Mouse (Mus musculus): ENCODE measurements around the gene Dysf. TPM values are rescaled to one million over a fixed set of nuclear protein-coding genes. Genes with fewer than 3 reads are reported as not detected.

Gene Dysf
- total RNA-seq, 1 experiment = 12.8 TPM

DNA sequence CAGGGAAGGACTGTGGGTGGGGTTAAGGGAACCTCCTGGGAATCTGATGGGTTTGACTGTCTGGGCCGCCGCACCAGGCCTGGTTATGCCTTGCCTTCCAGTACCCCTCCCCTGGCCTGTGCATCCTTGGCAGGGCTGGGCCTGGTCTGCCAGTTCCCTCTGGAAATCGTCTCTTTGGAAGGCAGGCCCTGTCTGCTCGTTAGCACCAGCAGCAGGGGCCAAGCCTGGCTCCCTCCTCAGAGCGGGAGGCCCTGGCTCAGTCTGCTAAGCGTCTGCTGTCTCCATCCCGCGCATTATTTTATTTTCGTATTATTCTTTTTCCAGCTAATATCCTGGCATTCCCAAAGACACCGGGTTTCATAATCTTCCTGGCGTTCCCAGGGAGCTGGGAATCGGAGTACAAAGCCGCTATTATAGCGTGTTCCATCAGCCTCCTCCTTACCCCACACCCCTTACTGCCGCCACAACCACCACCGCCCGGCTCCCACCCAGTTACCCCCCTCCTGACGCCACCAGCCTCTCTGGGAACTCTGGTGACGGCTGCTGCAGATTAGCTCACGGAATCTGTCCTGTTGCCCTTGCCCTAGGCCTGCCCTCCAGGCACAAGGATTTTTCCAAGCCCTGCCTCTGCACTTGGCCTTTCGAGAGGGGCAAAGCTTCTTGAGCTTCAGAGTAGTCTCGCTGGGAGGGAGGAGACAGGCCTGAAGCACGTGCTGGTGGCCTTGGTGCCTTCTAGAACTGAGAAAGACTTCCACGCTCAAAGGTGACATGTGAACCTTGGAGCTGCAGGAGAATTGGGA, 111.5 kb downstream of the Dysf start:
- no peak for DNase-seq (ENCODE audit: low read depth, low spot score)
- no peak overlapping the region for H3K9ac ChIP-seq (ENCODE audit: insufficient read depth, low read depth, low read length, poor library complexity, severe bottlenecking)
- no peak for TF ChIP-seq CHD2 (IDR thresholded peaks at IDR 0.05; ENCODE audit: low read depth, low read length)
- no peak for TF ChIP-seq MAFK (IDR thresholded peaks at IDR 0.05; ENCODE audit: insufficient read depth, low read depth, low read length)
- no peak for TF ChIP-seq HCFC1 (IDR thresholded peaks at IDR 0.05; ENCODE audit: borderline replicate concordance, insufficient read depth, low read length)
- TF ChIP-seq ZNF384 (IDR thresholded peaks at IDR 0.05; ENCODE audit: low read depth, low read length) = no peak
- TF ChIP-seq ZC3H11A (IDR thresholded peaks at IDR 0.05; ENCODE audit: borderline replicate concordance, low read depth, low read length) = no peak
- no peak overlapping the region for H3K27ac ChIP-seq (ENCODE audit: insufficient read depth, low read depth, low read length, poor library complexity, severe bottlenecking)
- no peaks in the 10 kb centered on the region for H3K36me3 ChIP-seq (ENCODE audit: control insufficient read depth, insufficient read depth, low read length, poor library complexity, severe bottlenecking)
- H3K4me3 ChIP-seq (ENCODE audit: insufficient read depth in 1 of 2, low read depth in 1 of 2, low read length in 2 of 2, poor library complexity in 1 of 2, severe bottlenecking in 1 of 2) = no peak overlapping the region
- in situ Hi-C loops (cut with MboI; ENCODE audit: low sequenced_read_pairs in 2 of 2, unreplicated experiment in 2 of 2) = no loop called here
- peaks cover 0 to 6% of the 10 kb centered on the region in 2 experiments; a peak in 2 of 4 replicates for H3K4me1 ChIP-seq (ENCODE audit: control insufficient read depth in 2 of 2, insufficient read depth in 2 of 2, low read length in 2 of 2, poor library complexity in 1 of 2)
- H3K9me3 ChIP-seq (ENCODE audit: control insufficient read depth, insufficient read depth, low read depth, low read length) = no peaks in the 10 kb centered on the region

DNA sequence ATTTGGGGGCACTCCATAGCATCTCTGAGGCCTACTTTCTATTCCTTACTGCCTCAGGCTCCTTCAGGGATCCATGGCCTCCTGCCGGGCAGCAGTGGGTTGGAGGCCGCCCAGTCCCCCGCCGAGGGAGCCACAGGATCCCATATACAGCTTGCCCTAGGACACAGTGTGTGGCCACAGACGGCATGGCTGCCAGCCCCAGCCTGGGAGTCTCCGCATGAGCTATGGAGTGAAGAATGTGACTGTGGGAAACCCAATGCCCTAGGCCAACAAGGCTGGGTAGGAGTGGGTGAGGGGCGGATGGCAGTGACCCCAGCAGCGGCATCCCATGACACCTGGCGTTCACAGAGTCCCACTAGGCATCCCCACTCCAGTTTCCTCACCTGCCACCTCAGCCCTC, 116.2 kb downstream of the Dysf start:
- Histone ChIP-seq H3K4me1 (ENCODE audit: control insufficient read depth in 2 of 2, insufficient read depth in 2 of 2, low read length in 2 of 2, poor library complexity in 1 of 2) (peaks cover 0 to 5% of the 10 kb centered on the region in 2 experiments; a peak in 1 of 4 replicates), H3K36me3 (ENCODE audit: control insufficient read depth, insufficient read depth, low read length, poor library complexity, severe bottlenecking) (no peaks in the 10 kb centered on the region), H3K9ac (ENCODE audit: insufficient read depth, low read depth, low read length, poor library complexity, severe bottlenecking) (no peak overlapping the region), H3K4me3 (ENCODE audit: insufficient read depth in 1 of 2, low read depth in 1 of 2, low read length in 2 of 2, poor library complexity in 1 of 2, severe bottlenecking in 1 of 2) (no peak overlapping the region), H3K9me3 (ENCODE audit: control insufficient read depth, insufficient read depth, low read depth, low read length) (no peaks in the 10 kb centered on the region), H3K27ac (ENCODE audit: insufficient read depth, low read depth, low read length, poor library complexity, severe bottlenecking) (no peak overlapping the region)
- in situ Hi-C loops (cut with MboI; ENCODE audit: low sequenced_read_pairs in 2 of 2, unreplicated experiment in 2 of 2) = no loop called here
- DNase-seq (ENCODE audit: low read depth, low spot score) = no peak
- no peak for TF ChIP-seq CHD2 (IDR thresholded peaks at IDR 0.05; ENCODE audit: low read depth, low read length)

DNA sequence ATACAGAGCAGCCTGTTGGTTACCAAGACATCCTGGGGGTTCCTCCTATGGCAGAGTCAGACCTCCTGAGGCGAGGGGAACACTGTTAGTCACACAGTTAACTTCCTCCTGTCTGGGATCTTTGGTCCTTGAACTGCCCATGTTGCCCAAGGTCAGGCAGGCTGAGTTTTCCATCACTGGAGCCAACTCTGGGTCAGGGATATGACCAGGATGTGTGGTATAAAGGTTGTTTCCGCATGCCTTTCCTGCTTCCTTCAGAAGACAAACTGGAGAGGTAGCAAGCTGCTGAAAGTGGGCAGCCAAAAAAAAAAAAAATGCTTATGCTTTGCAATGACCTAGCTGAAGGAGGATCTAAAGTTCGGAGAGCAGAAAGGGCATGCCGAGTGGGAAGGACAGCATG, 116.7 kb downstream of the Dysf start:
- H3K4me3 ChIP-seq (ENCODE audit: insufficient read depth in 1 of 2, low read depth in 1 of 2, low read length in 2 of 2, poor library complexity in 1 of 2, severe bottlenecking in 1 of 2) = no peak overlapping the region
- no peak for DNase-seq (ENCODE audit: low read depth, low spot score)
- no peaks in the 10 kb centered on the region for H3K9me3 ChIP-seq (ENCODE audit: control insufficient read depth, insufficient read depth, low read depth, low read length)
- in situ Hi-C loops (cut with MboI; ENCODE audit: low sequenced_read_pairs in 2 of 2, unreplicated experiment in 2 of 2) = no loop called here
- H3K36me3 ChIP-seq (ENCODE audit: control insufficient read depth, insufficient read depth, low read length, poor library complexity, severe bottlenecking) = no peaks in the 10 kb centered on the region
- H3K4me1 ChIP-seq (ENCODE audit: control insufficient read depth in 2 of 2, insufficient read depth in 2 of 2, low read length in 2 of 2, poor library complexity in 1 of 2) = peaks cover 0 to 2% of the 10 kb centered on the region in 2 experiments; a peak in 1 of 4 replicates
- H3K27ac ChIP-seq (ENCODE audit: insufficient read depth, low read depth, low read length, poor library complexity, severe bottlenecking) = no peak overlapping the region
- no peak overlapping the region for H3K9ac ChIP-seq (ENCODE audit: insufficient read depth, low read depth, low read length, poor library complexity, severe bottlenecking)
- no peak for TF ChIP-seq ZNF384 (IDR thresholded peaks at IDR 0.05; ENCODE audit: low read depth, low read length)

DNA sequence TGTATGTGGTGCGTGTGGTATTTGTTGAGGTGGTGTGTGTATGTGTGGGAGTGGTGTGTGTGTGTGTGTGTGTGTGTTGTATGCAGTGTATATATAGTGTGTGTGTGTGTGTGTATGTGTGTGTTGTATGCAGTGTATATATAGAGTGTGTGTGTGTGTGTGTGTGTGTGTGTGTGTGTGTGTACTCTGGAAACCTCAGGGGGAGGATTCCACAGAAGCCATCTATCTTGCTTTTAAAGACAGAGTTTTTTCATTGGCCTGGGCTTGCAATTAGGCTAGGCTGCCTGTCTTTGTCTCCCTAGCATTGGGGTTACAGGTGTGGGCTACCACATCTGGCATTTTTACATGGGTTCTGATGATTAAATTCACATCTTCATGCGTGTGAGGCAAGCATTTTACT, 119.8 kb downstream of the Dysf start:
- no peak overlapping the region for H3K27ac ChIP-seq (ENCODE audit: insufficient read depth, low read depth, low read length, poor library complexity, severe bottlenecking)
- DNase-seq (ENCODE audit: low read depth, low spot score) = no peak
- in situ Hi-C loops (cut with MboI; ENCODE audit: low sequenced_read_pairs in 2 of 2, unreplicated experiment in 2 of 2) = no loop called here
- no peak overlapping the region for H3K4me3 ChIP-seq (ENCODE audit: insufficient read depth in 1 of 2, low read depth in 1 of 2, low read length in 2 of 2, poor library complexity in 1 of 2, severe bottlenecking in 1 of 2)
- H3K36me3 ChIP-seq (ENCODE audit: control insufficient read depth, insufficient read depth, low read length, poor library complexity, severe bottlenecking) = no peaks in the 10 kb centered on the region
- TF ChIP-seq ZC3H11A (IDR thresholded peaks at IDR 0.05; ENCODE audit: borderline replicate concordance, low read depth, low read length) = no peak
- no peak for TF ChIP-seq MAFK (IDR thresholded peaks at IDR 0.05; ENCODE audit: insufficient read depth, low read depth, low read length)
- no peak for TF ChIP-seq CHD2 (IDR thresholded peaks at IDR 0.05; ENCODE audit: low read depth, low read length)
- TF ChIP-seq ZNF384 (IDR thresholded peaks at IDR 0.05; ENCODE audit: low read depth, low read length) = peak; percentile 92
- no peak for TF ChIP-seq HCFC1 (IDR thresholded peaks at IDR 0.05; ENCODE audit: borderline replicate concordance, insufficient read depth, low read length)
- H3K9ac ChIP-seq (ENCODE audit: insufficient read depth, low read depth, low read length, poor library complexity, severe bottlenecking) = no peak overlapping the region
- H3K9me3 ChIP-seq (ENCODE audit: control insufficient read depth, insufficient read depth, low read depth, low read length) = no peaks in the 10 kb centered on the region
- H3K4me1 ChIP-seq (ENCODE audit: control insufficient read depth in 2 of 2, insufficient read depth in 2 of 2, low read length in 2 of 2, poor library complexity in 1 of 2) = no peaks in the 10 kb centered on the region; a peak in 1 of 4 replicates

- TF ChIP-seq HCFC1 (IDR thresholded peaks at IDR 0.05; ENCODE audit: borderline replicate concordance, insufficient read depth, low read length) (no peak), CHD2 (IDR thresholded peaks at IDR 0.05; ENCODE audit: low read depth, low read length) (no peak), ZNF384 (IDR thresholded peaks at IDR 0.05; ENCODE audit: low read depth, low read length) (no peak), ZC3H11A (IDR thresholded peaks at IDR 0.05; ENCODE audit: borderline replicate concordance, low read depth, low read length) (no peak), MAFK (IDR thresholded peaks at IDR 0.05; ENCODE audit: insufficient read depth, low read depth, low read length) (no peak)
- Histone ChIP-seq H3K4me3 (ENCODE audit: insufficient read depth in 1 of 2, low read depth in 1 of 2, low read length in 2 of 2, poor library complexity in 1 of 2, severe bottlenecking in 1 of 2) (no peak overlapping the region), H3K9ac (ENCODE audit: insufficient read depth, low read depth, low read length, poor library complexity, severe bottlenecking) (no peak overlapping the region), H3K27ac (ENCODE audit: insufficient read depth, low read depth, low read length, poor library complexity, severe bottlenecking) (no peak overlapping the region), H3K36me3 (ENCODE audit: control insufficient read depth, insufficient read depth, low read length, poor library complexity, severe bottlenecking) (no peaks in the 10 kb centered on the region), H3K9me3 (ENCODE audit: control insufficient read depth, insufficient read depth, low read depth, low read length) (no peaks in the 10 kb centered on the region), H3K4me1 (ENCODE audit: control insufficient read depth in 2 of 2, insufficient read depth in 2 of 2, low read length in 2 of 2, poor library complexity in 1 of 2) (peaks cover 0 to 2% of the 10 kb centered on the region in 2 experiments; a peak in 1 of 4 replicates)
- in situ Hi-C loops (cut with MboI; ENCODE audit: low sequenced_read_pairs in 2 of 2, unreplicated experiment in 2 of 2) = no loop called here
- no peak for DNase-seq (ENCODE audit: low read depth, low spot score)
These were observed 122.5 kb downstream of the Dysf start for GRCm38 (mm10) chr6:84130867-84131266.
